Mouse (Mus musculus) lung, postnatal 0 days (tissue): ENCODE results near the gene Gm14139. TPM values are rescaled to one million over a fixed set of nuclear protein-coding genes. Genes with fewer than 3 reads are reported as not detected.
"Not testable (repeated sequence)": the region's sequence is repeated elsewhere in the genome, so short reads cannot be mapped to it uniquely, and the experiment has no call there.

ENCODE experiments used
- ATAC-seq: fragments of 200-750 bp; cut with Nextera tagmentation; 2 replicates; pipeline ENCODE4 v1.8.0; 2017; ENCODE audit warnings: moderate library complexity
- DNase-seq: peaks from one replicate; pipeline ENCODE4 v3.0.0-alpha.2; 2016; ENCODE audit warnings: low spot score
- H3K27ac ChIP-seq: fragments of 300-500 bp; sonication (generic); 2 replicates; pipeline ENCODE4 v1.5.1; 2014; ENCODE audit warnings: antibody characterized with exemption, mild to moderate bottlenecking, low read length, mixed read lengths
- H3K27me3 ChIP-seq: fragments of 300-500 bp; sonication (generic); replicated peaks from 2 replicates; pipeline ENCODE4 v1.6.1; 2014; ENCODE audit warnings: low read length, mixed read lengths; ENCODE audit not compliant: insufficient read depth
- H3K36me3 ChIP-seq: fragments of 300-500 bp; sonication (generic); 2 replicates; pipeline ENCODE4 v1.6.1; 2014; ENCODE audit warnings: low read length, mixed read lengths; ENCODE audit not compliant: insufficient read depth
- H3K4me1 ChIP-seq: fragments of 300-500 bp; sonication (generic); 2 replicates; pipeline ENCODE4 v1.6.1; 2014; ENCODE audit warnings: antibody characterized with exemption, low read depth, low read length, mixed read lengths; ENCODE audit not compliant: insufficient read depth
- H3K4me2 ChIP-seq: fragments of 300-500 bp; sonication (generic); replicated peaks from 2 replicates; pipeline ENCODE4 v1.6.1; 2014; ENCODE audit warnings: low read depth, mild to moderate bottlenecking, low read length, moderate library complexity, mixed read lengths
- H3K4me3 ChIP-seq: fragments of 300-500 bp; sonication (generic); 2 replicates; pipeline ENCODE4 v1.5.1; 2014; ENCODE audit warnings: low read depth, low read length
- H3K9ac ChIP-seq: fragments of 300-500 bp; sonication (generic); replicated peaks from 2 replicates; pipeline ENCODE4 v1.6.1; 2014; ENCODE audit warnings: low read depth, mild to moderate bottlenecking
- H3K9me3 ChIP-seq: fragments of 300-500 bp; sonication (generic); 2 replicates; pipeline ENCODE4 v1.6.1; 2016; ENCODE audit warnings: low read length, mixed read lengths
- WGBS: fragments of 180-500 bp; shearing (Covaris S2); extraction: QIAGEN DNeasy Blood & Tissue Kit; methylation state at CpG from one replicate; pipeline ENCODE4 v1.1.7; 2014; 5-methylcytosine and 5-hydroxymethylcytosine counted together
- polyA plus RNA-seq: library from polyadenylated mRNA; unstranded; fragments of >200 nt; fragmentation: Nextera tagmentation; extraction: Ambion mirVana; gene quantifications from 2 replicates; pipeline ENCODE4 v1.2.1, GENCODE M21; 2015

Gene Gm14139
- polyA plus RNA-seq, 1 experiment from 2014 or later, result not detected

- 2% methylated on average over 2 of the region's 4 CpGs for WGBS
- H3K27ac ChIP-seq, H3K4me1 ChIP-seq: not testable (repeated sequence)
These were observed 36.8 kb downstream of the Gm14139 start for GRCm38 (mm10) chr2:150218363-150218725.

GRCm38 (mm10) chr2:150223263-150223662 is 41.7 kb downstream of the Gm14139 start:
- DNase-seq, H3K4me2 ChIP-seq, H3K9ac ChIP-seq, H3K4me1 ChIP-seq, H3K36me3 ChIP-seq, ATAC-seq, H3K27me3 ChIP-seq, H3K4me3 ChIP-seq, H3K9me3 ChIP-seq, H3K27ac ChIP-seq: not testable (repeated sequence)

More at GRCm38 (mm10) chr2:150218363-150218725, 36.8 kb downstream of the Gm14139 start:
- H3K27me3 ChIP-seq, DNase-seq, H3K36me3 ChIP-seq, H3K9me3 ChIP-seq, ATAC-seq: not testable (repeated sequence)
- 0 out of 2 replicates have a peak overlapping the region, but pooled peaks have one; percentile 29 for H3K9ac ChIP-seq
- peak overlapping the region; percentile 49 for H3K4me2 ChIP-seq
- peak overlapping the region; percentile 33 for H3K4me3 ChIP-seq

Other genes starting within 250 kb of the Gm14139 start
- gene Zfp120, start 45.0 kb upstream of the Gm14139 start, polyA plus RNA-seq, result 7.7 and 8.2 TPM in 2 replicates
- not detected in 2 replicates for gene Gm10770, start 2.1 kb upstream of the Gm14139 start, polyA plus RNA-seq
- 3.6 and 3.9 TPM in 2 replicates for gene Zfp937, start 36.3 kb downstream of the Gm14139 start, polyA plus RNA-seq
- 1.6 and 1.8 TPM in 2 replicates for gene Gm21994, start 73.8 kb downstream of the Gm14139 start, polyA plus RNA-seq
- not detected in 2 replicates for gene Gm14124, start 75.8 kb downstream of the Gm14139 start, polyA plus RNA-seq
- gene Gm10130, start 141.9 kb downstream of the Gm14139 start, polyA plus RNA-seq, result 1.6 TPM in 1 of 2 replicates, not detected in the other
- 4.3 TPM in 2 replicates for gene 3300002I08Rik, start 181.0 kb downstream of the Gm14139 start, polyA plus RNA-seq